Mouse (Mus musculus): ENCODE data around the gene Ptk7.

Gene Ptk7

DNA sequence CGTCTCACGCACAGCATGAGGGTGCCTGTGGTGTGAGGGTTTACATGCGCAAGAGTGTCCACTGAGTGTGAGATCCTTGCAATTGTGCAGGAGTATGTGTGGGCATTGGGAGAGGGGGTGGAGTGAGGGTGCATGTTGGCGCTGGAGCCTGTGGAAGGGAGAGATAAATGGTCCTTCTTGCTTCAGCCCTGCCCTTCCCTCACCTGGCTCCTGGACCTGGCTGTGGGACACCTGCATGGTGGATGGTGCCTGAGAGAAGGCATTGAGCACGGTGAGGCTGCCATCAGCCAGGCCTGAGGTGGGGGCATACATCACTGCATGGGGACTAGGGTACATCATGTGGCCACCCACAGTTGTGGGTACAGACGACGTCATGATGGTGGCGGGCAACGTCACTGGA, 79.7 kb downstream of the Ptk7 start:
- in situ Hi-C loops (cut with MboI; ENCODE audit: low pct_unique_long_range_greater_than_20kb in 1 of 2, low sequenced_read_pairs in 2 of 2, unreplicated experiment in 1 of 2) = no loop called here

DNA sequence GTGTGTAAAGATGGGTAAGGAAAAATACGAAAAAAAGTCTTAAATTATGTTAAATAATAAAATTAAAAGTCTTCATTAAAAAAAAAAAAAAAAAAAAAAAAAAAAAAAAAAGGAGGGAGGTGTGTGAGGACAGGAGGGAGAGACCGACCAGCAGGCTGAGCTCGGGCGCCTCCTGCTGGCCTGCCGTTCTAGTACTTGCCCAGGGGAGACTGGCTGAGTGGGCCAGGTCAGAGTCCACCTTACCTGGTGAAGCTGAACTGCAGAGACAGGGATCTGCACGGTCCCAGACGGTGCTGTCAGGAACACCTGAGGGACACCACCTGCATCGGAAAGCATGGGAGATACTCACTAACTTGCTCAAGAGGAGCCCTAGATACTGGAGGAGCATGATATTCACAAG, 80.1 kb downstream of the Ptk7 start:
- in situ Hi-C loops (cut with MboI; ENCODE audit: low pct_unique_long_range_greater_than_20kb in 1 of 2, low sequenced_read_pairs in 2 of 2, unreplicated experiment in 1 of 2) = no loop called here

GRCm38 (mm10) chr17:46548741-46549140, 80.6 kb downstream of the Ptk7 start:
- in situ Hi-C loops (cut with MboI; ENCODE audit: low pct_unique_long_range_greater_than_20kb in 1 of 2, low sequenced_read_pairs in 2 of 2, unreplicated experiment in 1 of 2) = no loop called here

GRCm38 (mm10) chr17:46547923-46548322, 81.4 kb downstream of the Ptk7 start:
- in situ Hi-C loops (cut with MboI; ENCODE audit: low pct_unique_long_range_greater_than_20kb in 1 of 2, low sequenced_read_pairs in 2 of 2, unreplicated experiment in 1 of 2) = no loop called here

- in situ Hi-C loops (cut with MboI; ENCODE audit: low pct_unique_long_range_greater_than_20kb in 1 of 2, low sequenced_read_pairs in 2 of 2, unreplicated experiment in 1 of 2) = no loop called here
Observed at GRCm38 (mm10) chr17:46546995-46547394, 82.3 kb downstream of the Ptk7 start.

DNA sequence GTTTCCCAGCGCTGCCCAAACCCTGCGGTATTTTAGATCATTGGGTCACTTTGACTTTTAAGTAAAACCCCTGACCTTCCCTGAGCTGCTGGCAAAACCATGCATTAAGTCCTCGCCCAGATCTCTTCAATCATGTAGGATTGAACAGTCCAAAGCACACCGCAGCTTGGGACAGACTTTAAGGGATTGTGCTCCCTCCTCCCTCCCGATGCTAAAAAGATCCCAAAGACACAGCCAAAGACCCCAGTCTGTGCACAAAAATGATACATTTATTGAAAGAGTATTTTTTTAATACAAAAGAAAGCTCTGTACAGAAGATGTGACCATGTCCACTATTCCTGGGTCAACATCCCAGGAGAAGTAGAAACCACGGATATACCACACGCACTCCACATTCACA, 82.7 kb downstream of the Ptk7 start:
- in situ Hi-C loops (cut with MboI; ENCODE audit: low pct_unique_long_range_greater_than_20kb in 1 of 2, low sequenced_read_pairs in 2 of 2, unreplicated experiment in 1 of 2) = no loop called here

DNA sequence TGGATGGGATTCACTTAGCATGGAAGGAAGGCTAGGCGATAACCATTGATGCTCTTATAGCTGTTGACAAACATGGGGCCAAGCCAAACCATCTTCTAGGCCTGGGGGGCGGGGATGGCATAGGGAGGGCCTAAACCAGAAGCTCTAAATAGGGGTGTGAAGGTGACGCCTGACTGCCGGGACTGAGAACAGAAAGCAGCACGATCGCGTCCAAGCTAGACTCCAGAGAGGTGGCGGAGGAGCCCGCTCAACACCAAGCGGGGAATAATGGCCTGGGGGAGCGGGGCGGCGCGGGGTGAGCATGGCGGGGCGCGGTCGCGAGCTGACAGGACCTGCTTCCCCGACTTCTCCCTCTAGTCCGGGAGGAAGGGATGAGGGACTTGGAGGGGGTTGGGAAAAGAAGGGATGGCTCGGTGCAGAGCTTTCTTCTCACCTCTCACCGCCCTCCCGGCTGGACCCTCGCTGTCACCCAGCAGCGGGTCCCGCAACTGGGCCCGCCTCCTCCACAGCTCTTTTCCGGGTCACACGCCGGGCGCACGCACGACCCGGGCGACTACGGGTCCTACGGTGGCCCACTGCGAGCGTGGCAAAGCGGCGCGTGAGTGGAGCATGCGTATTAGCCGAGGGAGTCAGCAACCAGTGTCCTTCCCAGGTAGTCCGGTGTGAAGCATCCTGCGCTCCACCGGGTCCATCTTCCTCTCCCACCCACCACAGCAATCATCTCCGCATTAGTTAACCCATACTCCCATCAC, 83.3 kb downstream of the Ptk7 start, which contains the start of gene Cul9:
Cul9 (minus strand) TSS at position 576 of the 752 bp plus-strand sequence.
- in situ Hi-C loops (cut with MboI; ENCODE audit: low pct_unique_long_range_greater_than_20kb in 1 of 2, low sequenced_read_pairs in 2 of 2, unreplicated experiment in 1 of 2) = no loop called here

GRCm38 (mm10) chr17:46543661-46544060, 85.6 kb downstream of the Ptk7 start:
- in situ Hi-C loops (cut with MboI; ENCODE audit: low pct_unique_long_range_greater_than_20kb in 1 of 2, low sequenced_read_pairs in 2 of 2, unreplicated experiment in 1 of 2) = no loop called here

- in situ Hi-C loops (cut with MboI; ENCODE audit: low pct_unique_long_range_greater_than_20kb in 1 of 2, low sequenced_read_pairs in 2 of 2, unreplicated experiment in 1 of 2) = no loop called here
Observed at GRCm38 (mm10) chr17:46525579-46526307, 103.6 kb downstream of the Ptk7 start.

- in situ Hi-C loops (cut with MboI; ENCODE audit: low pct_unique_long_range_greater_than_20kb in 1 of 2, low sequenced_read_pairs in 2 of 2, unreplicated experiment in 1 of 2) = no loop called here
Observed at GRCm38 (mm10) chr17:46525065-46525464, 104.2 kb downstream of the Ptk7 start.

GRCm38 (mm10) chr17:46521963-46522668, 107.2 kb downstream of the Ptk7 start:
- in situ Hi-C loops (cut with MboI; ENCODE audit: low pct_unique_long_range_greater_than_20kb in 1 of 2, low sequenced_read_pairs in 2 of 2, unreplicated experiment in 1 of 2) = no loop called here

DNA sequence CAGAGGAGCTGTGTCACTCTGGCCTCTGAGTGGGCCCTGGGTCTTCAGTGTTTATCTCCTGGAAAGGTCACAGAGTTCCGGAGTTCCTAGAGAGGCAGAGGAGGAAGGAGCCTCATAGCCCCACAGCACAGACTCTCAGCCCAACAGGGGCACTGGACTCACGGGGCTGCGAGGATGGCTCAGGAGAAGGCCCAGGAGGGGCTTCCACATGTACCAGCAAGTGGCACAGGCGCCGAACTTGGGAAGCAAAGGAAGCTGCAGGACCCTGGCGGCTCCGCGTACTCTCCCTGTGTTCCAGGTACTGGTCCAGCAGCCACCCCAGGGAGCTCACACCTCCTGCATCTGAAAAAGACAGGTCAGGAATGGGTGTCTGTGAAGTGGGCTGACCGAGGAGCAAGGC, 108.1 kb downstream of the Ptk7 start:
- in situ Hi-C loops (cut with MboI; ENCODE audit: low pct_unique_long_range_greater_than_20kb in 1 of 2, low sequenced_read_pairs in 2 of 2, unreplicated experiment in 1 of 2) = no loop called here

DNA sequence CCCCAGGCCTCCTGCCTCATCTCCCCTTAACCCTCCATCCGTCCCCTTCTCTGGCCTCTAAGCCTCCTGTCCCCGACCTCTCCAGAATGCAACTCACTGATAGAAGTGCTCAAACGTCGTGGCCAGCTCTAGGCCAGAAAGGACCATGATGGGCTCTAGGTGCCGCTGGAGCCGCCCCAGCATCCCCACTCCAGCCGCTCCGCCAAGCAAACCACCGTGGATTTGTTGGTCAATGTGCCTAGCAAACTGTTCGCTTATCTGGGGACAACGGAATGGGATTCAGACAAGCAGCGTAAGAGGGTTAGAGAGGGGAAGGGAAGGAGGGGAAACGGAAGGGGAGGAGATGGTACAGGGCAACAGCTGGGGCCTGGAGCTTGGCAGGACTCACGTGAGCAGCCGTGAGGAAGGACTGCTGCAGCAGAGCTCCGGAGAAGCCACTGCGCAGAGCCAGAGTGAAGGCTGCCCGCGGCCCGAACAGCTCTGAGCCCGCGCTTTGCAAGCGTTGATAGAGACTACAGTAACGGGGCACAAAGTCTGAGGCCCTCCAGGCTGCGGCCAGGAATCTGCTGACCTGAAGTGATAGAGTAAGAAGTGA, 108.8 kb downstream of the Ptk7 start:
- in situ Hi-C loops (cut with MboI; ENCODE audit: low pct_unique_long_range_greater_than_20kb in 1 of 2, low sequenced_read_pairs in 2 of 2, unreplicated experiment in 1 of 2) = no loop called here

- in situ Hi-C loops (cut with MboI; ENCODE audit: low pct_unique_long_range_greater_than_20kb in 1 of 2, low sequenced_read_pairs in 2 of 2, unreplicated experiment in 1 of 2) = no loop called here
Observed at GRCm38 (mm10) chr17:46519971-46520370, 109.3 kb downstream of the Ptk7 start.
